Mouse (Mus musculus) lung, embryonic 14.5 days (tissue): Measurements from ENCODE around the gene Dhps. TPM values are rescaled to one million over a fixed set of nuclear protein-coding genes. Genes with fewer than 3 reads are reported as not detected.

ENCODE experiments used
- ATAC-seq: fragments of 200-750 bp; cut with Nextera tagmentation; 2 replicates; pipeline ENCODE4 v1.8.0; 2017; ENCODE audit warnings: mild to moderate bottlenecking, moderate TSS enrichment, moderate library complexity; ENCODE audit not compliant: insufficient read depth
- DNase-seq: peaks from one replicate; pipeline ENCODE4 v3.0.0-alpha.2; 2015
- H3K27ac ChIP-seq: fragments of 300-500 bp; sonication (generic); 2 replicates; pipeline ENCODE4 v1.5.1; 2014; ENCODE audit warnings: low read depth, mild to moderate bottlenecking, moderate library complexity
- H3K27me3 ChIP-seq: fragments of 300-500 bp; sonication (generic); 2 replicates; pipeline ENCODE4 v1.6.1; 2014; ENCODE audit warnings: low read length, control low read depth; ENCODE audit not compliant: insufficient read depth
- H3K36me3 ChIP-seq: fragments of 300-500 bp; sonication (generic); 2 replicates; pipeline ENCODE4 v1.6.1; 2014; ENCODE audit warnings: control low read depth; ENCODE audit not compliant: insufficient read depth
- H3K4me1 ChIP-seq: fragments of 300-500 bp; sonication (generic); 2 replicates; pipeline ENCODE4 v1.6.1; 2014; ENCODE audit warnings: antibody characterized with exemption, control low read depth; ENCODE audit not compliant: insufficient read depth
- H3K4me2 ChIP-seq: fragments of 300-500 bp; sonication (generic); 2 replicates; pipeline ENCODE4 v1.6.1; 2014; ENCODE audit warnings: mild to moderate bottlenecking
- H3K4me3 ChIP-seq: fragments of 300-500 bp; sonication (generic); 2 replicates; pipeline ENCODE4 v1.5.1; 2014; ENCODE audit warnings: low read depth, low read length
- H3K9ac ChIP-seq: fragments of 300-500 bp; sonication (generic); 2 replicates; pipeline ENCODE4 v1.6.1; 2014
- H3K9me3 ChIP-seq: fragments of 300-500 bp; sonication (generic); 2 replicates; pipeline ENCODE4 v1.6.1; 2016; ENCODE audit warnings: low read depth, low read length, control low read depth
- CTCF ChIP-seq: IDR thresholded peaks from 2 replicates; pipeline ENCODE4 v1.5.1; 2016; ENCODE audit warnings: antibody characterized with exemption, low read depth
- WGBS: fragments of 180-500 bp; shearing (Covaris S2); extraction: QIAGEN DNeasy Blood & Tissue Kit; methylation state at CpG from one replicate; pipeline ENCODE4 v1.1.7; 2014; 5-methylcytosine and 5-hydroxymethylcytosine counted together
- polyA plus RNA-seq: library from polyadenylated mRNA; unstranded; fragments of >200 nt; fragmentation: Nextera tagmentation; extraction: Ambion mirVana; gene quantifications from 2 replicates; pipeline ENCODE4 v1.2.1, GENCODE M21; 2014

Dhps gene
- polyA plus RNA-seq, 1 experiment from 2014 or later = 61.5 TPM

DNA sequence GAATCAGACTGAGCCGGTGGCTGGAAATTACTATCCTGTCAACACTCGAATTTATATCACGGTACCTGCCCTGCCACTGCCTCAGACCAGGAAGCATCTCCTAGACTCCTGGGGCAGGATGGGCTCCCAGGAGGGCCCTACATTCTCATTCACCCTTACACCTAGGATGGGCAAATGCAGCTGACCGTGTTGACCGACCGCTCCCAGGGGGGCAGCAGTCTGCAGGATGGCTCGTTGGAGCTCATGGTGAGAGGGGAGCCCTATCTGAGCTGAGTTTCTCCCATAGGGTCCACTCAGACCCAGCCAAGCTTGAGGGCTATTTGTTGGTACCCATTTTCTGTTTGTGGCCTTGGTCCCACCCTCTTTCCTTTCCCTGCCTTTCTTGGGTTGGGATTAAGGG, 24.0 kb downstream of the Dhps start:
- no peak overlapping the region for H3K4me3 ChIP-seq
- no peaks in the 10 kb centered on the region for H3K27me3 ChIP-seq
- H3K4me1 ChIP-seq = no peaks in the 10 kb centered on the region
- H3K36me3 ChIP-seq = peaks cover 42% of the 10 kb centered on the region
- no peak for TF ChIP-seq CTCF
- no peak for ATAC-seq
- H3K4me2 ChIP-seq = no peak overlapping the region
- no peaks in the 10 kb centered on the region for H3K9me3 ChIP-seq
- no peak overlapping the region for H3K9ac ChIP-seq
- WGBS = 88% methylated on average over 7 of the region's 7 CpGs
- DNase-seq = no peak
- H3K27ac ChIP-seq = no peak overlapping the region

DNA sequence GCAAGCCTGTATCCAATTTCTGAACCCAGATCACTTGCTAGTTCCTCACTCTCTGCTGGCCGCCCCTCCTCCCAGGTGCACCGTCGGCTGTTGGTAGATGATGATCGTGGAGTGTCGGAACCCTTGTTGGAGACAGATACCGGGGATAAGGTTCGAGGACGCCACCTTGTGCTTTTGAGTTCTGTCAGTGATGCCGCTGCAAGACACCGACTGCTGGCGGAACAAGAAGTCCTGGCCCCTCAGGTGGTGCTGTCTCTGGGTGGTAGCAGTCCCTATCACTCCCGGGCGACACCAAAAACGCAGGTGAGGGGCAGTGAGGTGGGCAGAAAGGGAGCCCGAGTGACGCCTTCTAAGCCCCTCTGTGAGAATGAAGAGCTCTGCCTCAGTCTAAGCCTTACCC, 24.6 kb downstream of the Dhps start:
- no peak for TF ChIP-seq CTCF
- Histone ChIP-seq H3K27me3 (no peaks in the 10 kb centered on the region), H3K4me2 (no peak overlapping the region), H3K27ac (no peak overlapping the region), H3K9me3 (no peaks in the 10 kb centered on the region), H3K4me1 (no peaks in the 10 kb centered on the region), H3K4me3 (no peak overlapping the region), H3K9ac (no peak overlapping the region), H3K36me3 (peaks cover 36% of the 10 kb centered on the region)
- no peak for ATAC-seq
- no peak for DNase-seq
- WGBS = 87% methylated on average over 16 of the region's 16 CpGs

DNA sequence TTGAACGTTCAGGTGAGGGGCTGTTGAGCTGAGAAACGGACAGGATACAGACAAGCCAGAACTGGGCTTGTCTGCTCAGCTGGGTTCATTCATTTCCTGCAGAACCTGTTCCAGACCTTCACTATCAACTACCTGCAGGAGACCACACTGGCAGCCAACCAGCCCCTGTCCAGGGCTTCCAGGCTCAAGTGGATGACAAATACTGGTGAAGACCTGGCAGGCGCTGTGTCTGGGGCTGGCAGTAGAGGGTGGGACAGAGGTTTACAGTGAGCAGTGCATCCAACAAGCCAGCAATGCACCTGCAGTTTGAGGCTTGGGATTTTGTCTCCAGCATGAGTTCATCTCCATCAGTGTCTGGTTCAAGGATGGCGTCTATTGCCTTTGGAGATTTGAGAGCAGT, 25.3 kb downstream of the Dhps start:
- ATAC-seq (no peak), DNase-seq (peak; percentile 15)
- H3K27ac ChIP-seq = no peak overlapping the region
- WGBS = 68% methylated on average over 4 of the region's 4 CpGs
- no peak overlapping the region for H3K4me2 ChIP-seq
- H3K9ac ChIP-seq = no peak overlapping the region
- H3K4me1 ChIP-seq = no peaks in the 10 kb centered on the region
- H3K4me3 ChIP-seq = no peak overlapping the region
- H3K27me3 ChIP-seq = no peaks in the 10 kb centered on the region
- TF ChIP-seq CTCF = no peak
- no peaks in the 10 kb centered on the region for H3K9me3 ChIP-seq
- H3K36me3 ChIP-seq = peaks cover 35% of the 10 kb centered on the region

DNA sequence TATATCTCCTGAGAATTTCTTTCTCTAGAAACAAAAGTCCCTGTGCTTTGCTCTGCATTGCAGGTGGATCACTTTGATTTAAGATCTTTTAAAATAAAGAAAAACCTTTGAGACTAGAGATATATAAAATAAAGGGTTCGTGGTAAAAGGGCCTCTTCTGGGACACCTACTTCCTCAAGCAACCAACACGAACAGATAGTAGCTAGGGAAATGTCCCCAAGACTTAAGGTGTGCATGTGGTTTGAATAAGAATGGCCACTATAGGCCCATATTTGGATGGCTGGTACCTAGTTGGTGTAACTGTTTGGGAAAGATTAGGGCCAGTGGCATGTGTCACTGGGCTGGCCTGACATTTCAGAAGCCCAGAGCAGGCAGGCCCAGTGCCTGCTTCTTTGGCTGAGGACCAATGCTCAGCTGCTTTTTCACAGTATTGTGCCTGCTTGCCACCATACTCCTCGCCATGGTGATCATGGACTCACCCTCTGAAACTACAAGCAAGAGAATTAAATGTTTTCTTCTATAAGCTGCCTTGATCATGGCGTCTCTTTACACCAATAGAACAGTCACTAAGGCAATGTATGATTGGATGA, 28.6 kb downstream of the Dhps start:
- Histone ChIP-seq H3K4me1 (no peaks in the 10 kb centered on the region), H3K27me3 (no peaks in the 10 kb centered on the region), H3K4me3 (no peak overlapping the region), H3K4me2 (no peak overlapping the region), H3K36me3 (peaks cover 23% of the 10 kb centered on the region), H3K9me3 (no peaks in the 10 kb centered on the region), H3K27ac (no peak overlapping the region), H3K9ac (no peak overlapping the region)
- ATAC-seq = no peak
- 80% methylated on average over 4 of the region's 4 CpGs for WGBS
- no peak for DNase-seq
- TF ChIP-seq CTCF = no peak

DNA sequence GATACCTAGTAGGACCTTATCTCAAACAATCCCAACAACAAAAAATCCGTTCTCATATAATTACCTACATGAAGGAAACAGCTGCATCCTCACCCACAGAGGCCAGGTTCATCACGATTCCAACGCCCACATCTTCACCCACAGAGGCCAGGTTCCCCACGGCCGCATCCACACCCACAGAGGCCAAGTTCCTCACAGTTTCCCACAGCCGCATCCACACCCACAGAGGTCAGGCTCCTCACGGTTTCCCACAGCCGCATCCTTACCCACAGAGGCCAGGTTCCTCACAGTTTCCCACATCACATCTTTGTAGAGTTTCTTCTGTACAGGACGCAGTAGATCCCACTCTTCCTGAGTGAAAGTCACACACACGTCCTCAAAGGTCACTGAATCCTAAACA, 41.7 kb downstream of the Dhps start:
- Histone ChIP-seq H3K4me1 (no peaks in the 10 kb centered on the region), H3K27ac (no peak overlapping the region), H3K9me3 (no peaks in the 10 kb centered on the region), H3K27me3 (no peaks in the 10 kb centered on the region), H3K4me2 (no peak overlapping the region), H3K36me3 (peaks cover 25% of the 10 kb centered on the region), H3K4me3 (no peak overlapping the region), H3K9ac (no peak overlapping the region)
- no peak for ATAC-seq
- DNase-seq = no peak
- 95% methylated on average over 10 of the region's 10 CpGs for WGBS
- no peak for TF ChIP-seq CTCF

DNA sequence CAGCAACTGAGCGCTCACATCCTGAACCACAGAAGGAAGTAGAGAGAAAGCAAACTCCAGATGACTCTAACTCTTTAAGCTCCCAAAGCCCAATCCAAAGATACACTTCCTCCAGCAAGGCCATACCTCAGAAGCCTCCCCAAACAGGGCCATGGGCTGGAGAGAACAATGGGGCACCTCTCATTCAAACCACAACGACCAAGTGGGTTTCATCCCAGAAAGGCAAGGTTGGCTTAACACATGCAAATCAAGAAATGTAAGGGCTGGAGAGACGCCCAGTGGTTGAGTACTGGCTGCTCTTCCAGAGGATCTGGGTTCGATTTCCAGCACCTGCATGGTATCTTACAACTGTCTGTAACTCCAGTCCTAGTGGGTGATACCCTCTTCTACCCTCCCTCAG, 43.9 kb downstream of the Dhps start:
- H3K9ac ChIP-seq = no peak overlapping the region
- no peaks in the 10 kb centered on the region for H3K27me3 ChIP-seq
- no peak overlapping the region for H3K4me2 ChIP-seq
- WGBS = 74% methylated on average over 4 of the region's 4 CpGs
- DNase-seq = no peak
- no peaks in the 10 kb centered on the region for H3K9me3 ChIP-seq
- H3K4me3 ChIP-seq = no peak overlapping the region
- H3K27ac ChIP-seq = no peak overlapping the region
- TF ChIP-seq CTCF = no peak
- no peak for ATAC-seq
- no peaks in the 10 kb centered on the region for H3K4me1 ChIP-seq
- peaks cover 14% of the 10 kb centered on the region for H3K36me3 ChIP-seq

DNA sequence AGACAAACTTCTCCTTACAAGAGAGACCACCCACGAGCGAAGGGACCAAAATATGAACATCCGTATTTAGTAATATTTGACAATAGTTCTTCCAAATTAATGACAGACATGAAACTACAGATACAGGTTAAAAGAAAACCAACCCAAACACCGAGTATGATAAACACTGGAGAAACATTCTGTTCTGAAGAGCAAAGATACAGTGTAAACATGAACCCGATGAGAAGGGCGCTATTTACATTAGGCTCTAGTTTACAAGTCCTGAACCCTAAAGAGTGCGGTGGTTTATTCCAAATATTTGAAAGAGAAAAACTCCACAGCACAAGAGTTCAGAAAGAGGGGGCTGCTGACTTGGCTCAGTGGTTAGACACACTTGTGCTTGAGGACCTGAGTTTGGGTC, 45.4 kb downstream of the Dhps start:
- no peak overlapping the region for H3K27ac ChIP-seq
- H3K4me3 ChIP-seq = no peak overlapping the region
- H3K4me1 ChIP-seq = no peaks in the 10 kb centered on the region
- no peaks in the 10 kb centered on the region for H3K27me3 ChIP-seq
- no peak overlapping the region for H3K4me2 ChIP-seq
- H3K9me3 ChIP-seq = no peaks in the 10 kb centered on the region
- DNase-seq (peak; percentile 7), ATAC-seq (no peak)
- 59% methylated on average over 7 of the region's 7 CpGs for WGBS
- H3K36me3 ChIP-seq = no peaks in the 10 kb centered on the region
- H3K9ac ChIP-seq = no peak overlapping the region
- TF ChIP-seq CTCF = no peak
